18 mouse cellular contexts compared by ENCODE assay signal in the genomic region with DNA sequence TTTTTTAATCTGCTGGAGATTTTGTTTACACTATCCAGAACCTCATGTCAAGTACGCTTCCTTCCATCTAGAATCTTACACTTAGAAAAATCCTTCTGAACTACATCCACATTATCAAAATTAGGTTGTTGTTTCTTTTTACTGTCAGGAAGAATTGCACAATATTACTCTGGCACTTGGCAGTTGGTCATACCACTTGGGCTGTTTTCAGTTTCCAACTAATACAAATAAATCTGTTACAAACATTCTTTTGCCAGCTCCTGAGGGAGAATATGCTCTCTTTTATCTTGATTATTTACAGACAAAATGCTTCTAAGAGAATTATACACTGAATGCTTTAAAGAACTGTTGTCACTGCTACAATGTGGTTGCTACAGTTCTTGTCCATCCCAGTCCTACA.
DNase-seq lines count a peak whose midpoint lies in the region; ATAC-seq and TF ChIP-seq lines count a peak whose summit lies in the region.
"Had no signal": no experiment of that assay in that cellular context is flagged by ENCODE, and none has a peak within 500 bp of the region (broad histone marks: within the 10 kb centered on the region; RNA-seq: fewer than 3 reads in every experiment).

No protein-coding gene starts in this region.

- H3K27ac ChIP-seq in forebrain, postnatal 0 days (ENCODE audit: low read depth, low read length) = no peak overlapping the region
- no peak overlapping the region for H3K27ac ChIP-seq in forebrain, embryonic 12.5 days
- H3K27ac ChIP-seq in liver, adult 2 months (replicated peaks; ENCODE audit: insufficient read depth, low read depth, low read length) = no peak overlapping the region
- H3K27ac ChIP-seq: embryonic facial prominence, embryonic 13.5 days had no signal

- no peak for TF ChIP-seq POLR2A in liver, adult 2 months (IDR thresholded peaks at IDR 0.05; ENCODE audit: extremely low read depth, insufficient read depth, low read length)

- WGBS in forebrain, postnatal 0 days = 82% methylated on average over 1 of the region's 1 CpGs
- 97% methylated on average over 1 of the region's 1 CpGs for whole genome bisulfite sequencing in forebrain, embryonic 12.5 days
- 80% methylated on average over 1 of the region's 1 CpGs for WGBS in liver, adult 2 months

- no peaks in the 10 kb centered on the region for H3K4me1 ChIP-seq in forebrain, postnatal 0 days (ENCODE audit: insufficient read depth)
- H3K4me1 ChIP-seq in forebrain, embryonic 12.5 days = no peaks in the 10 kb centered on the region
- H3K4me1 ChIP-seq in liver, adult 2 months (ENCODE audit: control insufficient read depth, insufficient read depth, low read length) = no peaks in the 10 kb centered on the region
- H3K4me1 ChIP-seq: embryonic facial prominence, embryonic 13.5 days had no signal

- no peaks in the 10 kb centered on the region for H3K36me3 ChIP-seq in forebrain, postnatal 0 days (ENCODE audit: insufficient read depth)
- no peaks in the 10 kb centered on the region for H3K36me3 ChIP-seq in forebrain, embryonic 12.5 days (replicated peaks)
- no peaks in the 10 kb centered on the region for H3K36me3 ChIP-seq in liver, adult 2 months (ENCODE audit: control insufficient read depth, insufficient read depth, low read length)
- H3K36me3 ChIP-seq: embryonic facial prominence, embryonic 13.5 days had no signal

- no peak overlapping the region for H3K4me3 ChIP-seq in forebrain, postnatal 0 days (ENCODE audit: low read depth, low read length)
- H3K4me3 ChIP-seq in forebrain, embryonic 12.5 days (replicated peaks) = no peak overlapping the region
- H3K4me3 ChIP-seq in liver, adult 2 months (ENCODE audit: insufficient read depth, low read depth, low read length) = no peak overlapping the region
- H3K4me3 ChIP-seq: embryonic facial prominence, embryonic 13.5 days had no signal

- H3K9me3 ChIP-seq in forebrain, postnatal 0 days (ENCODE audit: low read length) = no peaks in the 10 kb centered on the region
- no peaks in the 10 kb centered on the region for H3K9me3 ChIP-seq in forebrain, embryonic 12.5 days
- H3K9me3 ChIP-seq: embryonic facial prominence, embryonic 13.5 days had no signal

- DNase-seq in forebrain, postnatal 0 days = peak; percentile 4
- peak; percentile 12 for DNase-seq in layer of hippocampus, adult 9-10 months (ENCODE audit: low spot score)
- no peak for DNase-seq in layer of hippocampus, postnatal 25 days (ENCODE audit: extremely low spot score in 1 of 2, low spot score in 1 of 2)
- peak; percentile 10 for DNase-seq in liver, adult 2 months (ENCODE audit: extremely low read depth, low read depth, low spot score)
- DNase-seq in liver = no peak
- DNase-seq: adrenal gland, adult 2 months; adrenal gland, postnatal 10 days; adrenal gland, postnatal 25 days; cerebellum, adult 11-12 months; cerebellum, adult 2 months; cerebellum, adult 9-10 months; cerebellum, postnatal 10 days; cerebellum, postnatal 25 days had no signal

- no peak for TF ChIP-seq CTCF in forebrain, postnatal 0 days (IDR thresholded peaks at IDR 0.05; ENCODE audit: low read depth)
- TF ChIP-seq CTCF in liver, adult 2 months (IDR thresholded peaks at IDR 0.05; ENCODE audit: low read depth, low read length) = no peak

- no peak for ATAC-seq in forebrain, postnatal 0 days
- no peak for ATAC-seq in forebrain, embryonic 12.5 days (ENCODE audit: low FRiP score)
- no peak for ATAC-seq in monocyte, adult 5-6 weeks (replicated peaks; ENCODE audit: insufficient number of reproducible peaks, low FRiP score, low TSS enrichment, poor library complexity, severe bottlenecking)
- ATAC-seq: forebrain, embryonic 14.5 days; forebrain, embryonic 16.5 days had no signal

- no peak overlapping the region for H3K9ac ChIP-seq in forebrain, postnatal 0 days
- no peak overlapping the region for H3K9ac ChIP-seq in forebrain, embryonic 12.5 days
- no peak overlapping the region for H3K9ac ChIP-seq in liver, adult 2 months (ENCODE audit: low read depth, low read length)
- H3K9ac ChIP-seq: embryonic facial prominence, embryonic 13.5 days had no signal

- no peak overlapping the region for H3K4me2 ChIP-seq in forebrain, postnatal 0 days (ENCODE audit: low read depth)
- H3K4me2 ChIP-seq in forebrain, embryonic 12.5 days = no peak overlapping the region
- H3K4me2 ChIP-seq: embryonic facial prominence, embryonic 13.5 days had no signal

- H3K27me3 ChIP-seq in forebrain, postnatal 0 days (ENCODE audit: insufficient read depth, low read length) = no peaks in the 10 kb centered on the region
- no peaks in the 10 kb centered on the region for H3K27me3 ChIP-seq in forebrain, embryonic 12.5 days
- no peaks in the 10 kb centered on the region for H3K27me3 ChIP-seq in liver, adult 2 months (ENCODE audit: control insufficient read depth, insufficient read depth, low read length)
- H3K27me3 ChIP-seq: embryonic facial prominence, embryonic 13.5 days had no signal

- H3K79me2 ChIP-seq in liver, adult 2 months (ENCODE audit: control insufficient read depth, insufficient read depth, low read length) = no peaks in the 10 kb centered on the region

Comparison
In these comparisons a context has a peak if more than half of its experiments do, and no peak if none do; other contexts are left out.
1. DNase-seq: peak in forebrain, postnatal 0 days (single experiment), layer of hippocampus, adult 9-10 months (single experiment) and liver, adult 2 months (single experiment); none in layer of hippocampus, postnatal 25 days (0 of 2) and liver (single experiment).